Mouse (Mus musculus) intestine, embryonic 14.5 days (tissue): ENCODE data around the gene Il1rap. TPM values are rescaled to one million over a fixed set of nuclear protein-coding genes. Genes with fewer than 3 reads are reported as not detected.

Source experiments
- ATAC-seq: fragments of 200-750 bp; cut with Nextera tagmentation; replicated peaks from 2 replicates; pipeline ENCODE4 v1.8.0; 2017; ENCODE audit warnings: low read depth, moderate number of reproducible peaks, moderate TSS enrichment, moderate library complexity; ENCODE audit not compliant: low FRiP score, low TSS enrichment
- DNase-seq: peaks from one replicate; pipeline ENCODE4 v3.0.0-alpha.2; 2018; ENCODE audit warnings: low spot score
- H3K27ac ChIP-seq: fragments of 300-500 bp; sonication (generic); 2 replicates; pipeline ENCODE4 v1.5.1; 2014; ENCODE audit warnings: low read depth, mild to moderate bottlenecking, control low read depth
- H3K27me3 ChIP-seq: fragments of 300-500 bp; sonication (generic); replicated peaks from 2 replicates; pipeline ENCODE4 v1.6.1; 2014; ENCODE audit warnings: low read length, control low read depth; ENCODE audit not compliant: control insufficient read depth, insufficient read depth
- H3K36me3 ChIP-seq: fragments of 300-500 bp; sonication (generic); 2 replicates; pipeline ENCODE4 v1.6.1; 2014; ENCODE audit warnings: low read length, control low read depth; ENCODE audit not compliant: control insufficient read depth, insufficient read depth
- H3K4me1 ChIP-seq: fragments of 300-500 bp; sonication (generic); replicated peaks from 2 replicates; pipeline ENCODE4 v1.6.1; 2014; ENCODE audit warnings: low read length, control low read depth, mixed read lengths; ENCODE audit not compliant: control insufficient read depth, insufficient read depth
- H3K4me2 ChIP-seq: fragments of 300-500 bp; sonication (generic); 2 replicates; pipeline ENCODE4 v1.6.1; 2014; ENCODE audit warnings: low read length
- H3K4me3 ChIP-seq: fragments of 300-500 bp; sonication (generic); 2 replicates; pipeline ENCODE4 v1.5.1; 2014; ENCODE audit warnings: low read depth, low read length, control low read depth, mixed read lengths
- H3K9ac ChIP-seq: fragments of 300-500 bp; sonication (generic); 2 replicates; pipeline ENCODE4 v1.6.1; 2014; ENCODE audit warnings: mild to moderate bottlenecking, low read length
- H3K9me3 ChIP-seq: fragments of 300-500 bp; sonication (generic); 2 replicates; pipeline ENCODE4 v1.6.1; 2016; ENCODE audit warnings: low read length, control low read depth; ENCODE audit not compliant: control insufficient read depth
- WGBS: fragments of 180-500 bp; shearing (Covaris S2); extraction: QIAGEN DNeasy Blood & Tissue Kit; methylation state at CpG from one replicate; pipeline ENCODE4 v1.1.7; 2014; 5-methylcytosine and 5-hydroxymethylcytosine counted together
- polyA plus RNA-seq: library from polyadenylated mRNA; unstranded; fragments of >200 nt; fragmentation: Nextera tagmentation; extraction: Ambion mirVana; gene quantifications from 2 replicates; pipeline ENCODE4 v1.2.1, GENCODE M21; 2014

The Il1rap gene
- 6.3 and 7.4 TPM in 2 replicates for polyA plus RNA-seq

DNA sequence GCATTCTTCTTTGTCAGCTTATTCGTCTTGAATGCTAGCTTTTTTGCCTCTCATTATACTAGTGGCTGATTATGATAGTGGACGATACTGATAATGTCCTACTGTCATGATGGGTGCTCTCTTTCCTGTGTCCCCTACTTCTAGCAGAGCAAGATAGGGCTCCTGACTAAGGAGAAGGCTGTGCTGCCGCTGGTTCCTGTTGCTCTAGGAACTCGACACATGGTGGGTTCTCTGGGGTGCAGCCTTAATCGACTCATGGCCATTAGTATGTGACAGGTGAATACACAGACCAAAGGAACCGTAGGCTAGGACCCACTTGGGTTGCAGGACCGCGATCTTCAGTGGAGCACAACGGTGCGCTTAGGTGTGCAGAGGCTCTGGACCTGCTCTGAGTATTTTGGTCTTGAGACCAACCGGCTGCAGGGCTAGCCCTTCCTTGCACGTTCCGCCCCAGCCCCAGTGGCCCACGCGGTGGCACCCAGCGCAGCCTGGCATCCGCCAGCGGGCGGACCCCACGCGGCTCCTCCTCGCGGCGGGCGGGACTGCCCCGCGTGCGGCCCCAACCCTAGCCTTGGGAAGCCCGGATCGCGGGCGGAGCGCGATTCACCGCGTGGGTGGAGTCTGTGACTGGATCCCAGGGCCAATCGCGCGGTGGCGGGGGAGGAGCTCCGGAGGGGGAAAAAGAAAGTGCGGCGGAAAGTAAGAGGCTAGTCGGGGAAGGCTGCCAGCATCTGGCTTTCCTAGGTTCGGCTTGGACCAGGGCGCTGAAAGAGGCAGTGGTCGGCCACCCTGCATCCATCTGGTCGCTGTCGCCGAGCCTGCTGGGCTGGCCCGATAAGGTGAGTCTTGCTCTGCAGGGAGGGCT lies at the start of gene Il1rap:
TSS of gene Il1rap (plus strand) at position 657 of the 865 bp plus-strand sequence.
- H3K4me1 ChIP-seq: peaks cover 7% of the 10 kb centered on the region; the same call in 1 of the 2 replicates
- no peak within 1 kb of the TSS for H3K27ac ChIP-seq
- H3K4me2 ChIP-seq: peak within 1 kb of the TSS; percentile 61
- H3K36me3 ChIP-seq: no peaks in the 10 kb centered on the region
- 3% methylated on average over 48 of the region's 51 CpGs for WGBS
- ATAC-seq (peak; percentile 97), DNase-seq (peak; percentile 92)
- peak within 1 kb of the TSS; percentile 51 for H3K4me3 ChIP-seq
- no peaks in the 10 kb centered on the region for H3K9me3 ChIP-seq
- H3K9ac ChIP-seq: peak within 1 kb of the TSS; percentile 52
- peaks cover 8% of the 10 kb centered on the region; the same call in 1 of the 2 replicates for H3K27me3 ChIP-seq

- DNase-seq (no peak), ATAC-seq (no peak)
- 71% methylated on average over 1 of the region's 1 CpGs for WGBS
Measured at GRCm38 (mm10) chr16:26532287-26532686, 49.2 kb upstream of the Il1rap start.

GRCm38 (mm10) chr16:26546170-26546878 lies 35.2 kb upstream of the Il1rap start:
- DNase-seq (no peak), ATAC-seq (no peak)
- Histone ChIP-seq H3K9me3 (no peaks in the 10 kb centered on the region), H3K36me3 (no peaks in the 10 kb centered on the region), H3K27me3 (no peaks in the 10 kb centered on the region), H3K4me3 (no peak overlapping the region), H3K4me1 (0 out of 2 replicates have a peak, but pooled peaks cover 4% of the 10 kb centered on the region), H3K9ac (no peak overlapping the region), H3K27ac (no peak overlapping the region), H3K4me2 (no peak overlapping the region)
- 6% methylated on average over 7 of the region's 7 CpGs for WGBS

More at GRCm38 (mm10) chr16:26532287-26532686, 49.2 kb upstream of the Il1rap start:
- Histone ChIP-seq H3K9ac (no peak overlapping the region), H3K27me3 (no peaks in the 10 kb centered on the region), H3K36me3 (no peaks in the 10 kb centered on the region), H3K9me3 (no peaks in the 10 kb centered on the region), H3K4me2 (no peak overlapping the region), H3K27ac (no peak overlapping the region), H3K4me3 (no peak overlapping the region), H3K4me1 (peaks cover 7% of the 10 kb centered on the region; the same call in 1 of the 2 replicates)

GRCm38 (mm10) chr16:26546879-26547206 lies 34.7 kb upstream of the Il1rap start:
- WGBS: 40% methylated on average over 1 of the region's 1 CpGs
- no peaks in the 10 kb centered on the region for H3K9me3 ChIP-seq
- H3K27ac ChIP-seq: no peak overlapping the region
- H3K9ac ChIP-seq: no peak overlapping the region
- 0 out of 2 replicates have a peak, but pooled peaks cover 4% of the 10 kb centered on the region for H3K4me1 ChIP-seq
- H3K27me3 ChIP-seq: no peaks in the 10 kb centered on the region
- H3K4me2 ChIP-seq: no peak overlapping the region
- H3K36me3 ChIP-seq: no peaks in the 10 kb centered on the region
- no peak overlapping the region for H3K4me3 ChIP-seq
- no peak for ATAC-seq
- DNase-seq: no peak

GRCm38 (mm10) chr16:26549221-26549620 lies 32.3 kb upstream of the Il1rap start:
- no peak overlapping the region for H3K4me3 ChIP-seq
- WGBS: 95% methylated on average over 2 of the region's 2 CpGs
- H3K4me1 ChIP-seq: 0 out of 2 replicates have a peak, but pooled peaks cover 4% of the 10 kb centered on the region

GRCm38 (mm10) chr16:26552234-26552633 lies 29.3 kb upstream of the Il1rap start:
- Histone ChIP-seq H3K27me3 (no peaks in the 10 kb centered on the region), H3K4me3 (no peak overlapping the region), H3K27ac (no peak overlapping the region), H3K36me3 (no peaks in the 10 kb centered on the region), H3K9ac (no peak overlapping the region), H3K4me1 (no peaks in the 10 kb centered on the region), H3K4me2 (no peak overlapping the region), H3K9me3 (no peaks in the 10 kb centered on the region)
- 80% methylated on average over 3 of the region's 3 CpGs for WGBS
- DNase-seq (no peak), ATAC-seq (no peak)

More at GRCm38 (mm10) chr16:26549221-26549620, 32.3 kb upstream of the Il1rap start:
- DNase-seq (no peak), ATAC-seq (no peak)
- no peaks in the 10 kb centered on the region for H3K27me3 ChIP-seq
- no peak overlapping the region for H3K4me2 ChIP-seq
- no peak overlapping the region for H3K27ac ChIP-seq
- no peaks in the 10 kb centered on the region for H3K36me3 ChIP-seq
- H3K9me3 ChIP-seq: no peaks in the 10 kb centered on the region
- no peak overlapping the region for H3K9ac ChIP-seq

DNA sequence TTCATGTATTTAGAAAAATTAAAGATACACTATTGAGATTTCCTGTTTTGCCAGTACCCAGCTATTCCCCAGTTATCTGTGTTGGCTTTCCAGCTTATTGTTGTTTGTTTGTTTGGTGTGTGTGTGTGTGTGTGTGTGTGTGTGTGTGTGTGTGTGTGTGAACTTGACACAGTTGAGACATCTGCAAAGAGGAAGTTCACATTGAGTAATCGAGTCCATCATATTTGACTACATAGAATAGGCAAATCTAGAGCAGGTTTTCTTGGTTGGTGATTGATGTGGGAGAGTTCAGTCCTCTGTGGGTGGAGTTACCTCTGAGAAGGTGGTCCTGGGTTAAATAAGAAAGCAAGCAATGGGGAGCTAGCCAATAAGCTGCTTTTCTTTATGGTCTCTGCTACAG lies 22.7 kb upstream of the Il1rap start:
- H3K9ac ChIP-seq: no peak overlapping the region
- no peaks in the 10 kb centered on the region for H3K36me3 ChIP-seq
- no peak for DNase-seq
- H3K9me3 ChIP-seq: no peaks in the 10 kb centered on the region
- H3K4me3 ChIP-seq: no peak overlapping the region
- H3K27ac ChIP-seq: no peak overlapping the region
- no peak for ATAC-seq
- no peaks in the 10 kb centered on the region for H3K4me1 ChIP-seq
- no peaks in the 10 kb centered on the region for H3K27me3 ChIP-seq
- no peak overlapping the region for H3K4me2 ChIP-seq
- WGBS: 88% methylated on average over 1 of the region's 1 CpGs

DNA sequence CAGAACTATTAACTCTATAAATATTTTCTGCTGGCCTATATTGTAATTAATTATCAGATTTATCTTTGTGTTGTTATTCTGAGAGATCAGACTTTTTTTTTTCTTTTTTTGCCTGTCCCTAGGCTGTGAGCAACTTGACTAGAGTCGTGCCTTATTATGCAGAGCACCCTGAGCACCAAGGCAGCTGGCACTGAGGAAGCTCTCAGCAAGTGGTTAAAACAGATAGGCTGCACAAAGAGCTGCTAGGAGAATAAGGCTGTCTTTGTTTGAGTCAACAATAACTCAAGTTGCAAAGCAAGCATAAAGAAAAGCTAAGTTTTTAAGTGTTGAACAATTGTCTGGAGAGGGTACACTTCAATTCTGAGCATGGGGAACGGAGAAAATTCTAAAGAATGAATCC lies 19.8 kb upstream of the Il1rap start:
- Histone ChIP-seq H3K9me3 (no peaks in the 10 kb centered on the region), H3K36me3 (no peaks in the 10 kb centered on the region), H3K4me1 (no peaks in the 10 kb centered on the region), H3K4me2 (no peak overlapping the region), H3K4me3 (no peak overlapping the region), H3K9ac (no peak overlapping the region), H3K27me3 (no peaks in the 10 kb centered on the region), H3K27ac (no peak overlapping the region)
- DNase-seq (no peak), ATAC-seq (no peak)
- 62% methylated on average over 2 of the region's 2 CpGs for WGBS
